Mouse (Mus musculus): Measurements from ENCODE around the gene Mob3a. TPM values are rescaled to one million over a fixed set of nuclear protein-coding genes. Genes with fewer than 3 reads are reported as not detected.

The Mob3a gene
- polyA plus RNA-seq, 1 experiment from 2014 or later, result 43.2 TPM

GRCm38 (mm10) chr10:80665981-80666733, 35.6 kb downstream of the Mob3a start:
- Histone ChIP-seq H3K27me3 (ENCODE audit: insufficient read depth, low read length) (no peaks in the 10 kb centered on the region), H3K4me1 (ENCODE audit: insufficient read depth, low read length) (peaks cover 40% of the 10 kb centered on the region), H3K9ac (replicated peaks; ENCODE audit: low read length) (0 out of 2 replicates have a peak overlapping the region, but pooled peaks have one; percentile 8), H3K9me3 (ENCODE audit: low read length) (no peaks in the 10 kb centered on the region), H3K4me2 (replicated peaks; ENCODE audit: low read depth, low read length) (no peak overlapping the region), H3K36me3 (ENCODE audit: insufficient read depth, low read length) (peaks cover 53% of the 10 kb centered on the region), H3K27ac (ENCODE audit: low read length) (peak overlapping the region; percentile 93), H3K4me3 (ENCODE audit: low read length) (no peak overlapping the region)
- WGBS, result 58% methylated on average over 10 of the region's 10 CpGs
- no peak for ATAC-seq (ENCODE audit: low FRiP score, low TSS enrichment)

DNA sequence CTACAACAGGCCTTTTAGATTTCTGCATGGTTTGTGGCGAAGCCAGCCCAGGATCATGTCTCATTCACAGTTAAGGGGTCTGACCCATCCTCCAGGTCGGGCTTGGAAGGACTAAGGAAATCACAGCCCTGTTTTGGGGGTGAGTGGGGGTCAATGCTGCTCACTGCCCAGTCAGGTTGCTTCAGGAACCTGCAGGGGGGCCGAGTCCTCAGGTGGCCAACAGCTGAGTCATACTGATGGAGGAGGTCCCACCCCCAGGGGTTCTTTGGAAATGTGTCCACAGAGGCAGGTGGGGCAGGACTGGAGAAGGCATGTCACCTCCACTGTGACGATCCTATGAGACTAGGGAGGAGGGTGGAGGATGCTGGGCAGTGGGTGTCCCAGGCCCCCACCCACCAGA, 36.3 kb downstream of the Mob3a start:
- H3K9me3 ChIP-seq (ENCODE audit: low read length), result no peaks in the 10 kb centered on the region
- H3K4me3 ChIP-seq (ENCODE audit: low read length), result no peak overlapping the region
- WGBS, result 45% methylated on average over 4 of the region's 4 CpGs
- no peak for ATAC-seq (ENCODE audit: low FRiP score, low TSS enrichment)
- H3K4me1 ChIP-seq (ENCODE audit: insufficient read depth, low read length), result peaks cover 40% of the 10 kb centered on the region
- H3K4me2 ChIP-seq (replicated peaks; ENCODE audit: low read depth, low read length), result peak overlapping the region; percentile 46
- H3K27me3 ChIP-seq (ENCODE audit: insufficient read depth, low read length), result no peaks in the 10 kb centered on the region
- H3K36me3 ChIP-seq (ENCODE audit: insufficient read depth, low read length), result peaks cover 48% of the 10 kb centered on the region
- H3K27ac ChIP-seq (ENCODE audit: low read length), result peak overlapping the region; percentile 93
- peak overlapping the region; percentile 51 for H3K9ac ChIP-seq (replicated peaks; ENCODE audit: low read length)

DNA sequence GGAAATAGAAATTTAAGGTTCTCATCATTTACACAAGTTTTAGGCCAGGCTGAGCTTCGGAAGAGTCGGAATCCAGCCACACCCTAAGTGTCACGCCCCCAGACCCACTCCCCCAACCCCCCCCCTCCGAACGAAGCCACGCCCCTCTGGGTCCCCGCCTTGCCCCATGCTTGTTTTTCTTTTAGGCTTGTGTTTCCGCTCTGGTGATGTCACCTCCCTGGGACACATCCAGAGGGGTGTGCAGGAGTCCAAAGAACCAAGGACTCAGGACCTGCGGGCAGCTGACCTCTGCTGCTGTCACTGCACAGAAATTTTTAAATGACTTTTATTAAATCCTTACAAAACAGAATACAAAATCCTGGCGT, 36.8 kb downstream of the Mob3a start:
- H3K4me2 ChIP-seq (replicated peaks; ENCODE audit: low read depth, low read length), result peak overlapping the region; percentile 46
- WGBS, result 3% methylated on average over 10 of the region's 10 CpGs
- no peaks in the 10 kb centered on the region for H3K9me3 ChIP-seq (ENCODE audit: low read length)
- peaks cover 40% of the 10 kb centered on the region for H3K4me1 ChIP-seq (ENCODE audit: insufficient read depth, low read length)
- peaks cover 43% of the 10 kb centered on the region for H3K36me3 ChIP-seq (ENCODE audit: insufficient read depth, low read length)
- H3K27ac ChIP-seq (ENCODE audit: low read length), result peak overlapping the region; percentile 93
- peak; percentile 73 for ATAC-seq (ENCODE audit: low FRiP score, low TSS enrichment)
- H3K4me3 ChIP-seq (ENCODE audit: low read length), result peak overlapping the region; percentile 15; the same call in 1 of the 2 replicates
- H3K27me3 ChIP-seq (ENCODE audit: insufficient read depth, low read length), result no peaks in the 10 kb centered on the region
- peak overlapping the region; percentile 57 for H3K9ac ChIP-seq (replicated peaks; ENCODE audit: low read length)

GRCm38 (mm10) chr10:80664197-80665015, 37.4 kb downstream of the Mob3a start:
- Histone ChIP-seq H3K4me1 (ENCODE audit: insufficient read depth, low read length) (peaks cover 40% of the 10 kb centered on the region), H3K27me3 (ENCODE audit: insufficient read depth, low read length) (no peaks in the 10 kb centered on the region), H3K4me3 (ENCODE audit: low read length) (peak overlapping the region; percentile 15; the same call in 1 of the 2 replicates), H3K9me3 (ENCODE audit: low read length) (no peaks in the 10 kb centered on the region), H3K27ac (ENCODE audit: low read length) (peak overlapping the region; percentile 93), H3K36me3 (ENCODE audit: insufficient read depth, low read length) (peaks cover 37% of the 10 kb centered on the region), H3K9ac (replicated peaks; ENCODE audit: low read length) (peak overlapping the region; percentile 57), H3K4me2 (replicated peaks; ENCODE audit: low read depth, low read length) (peak overlapping the region; percentile 46)
- peak; percentile 60 for ATAC-seq (ENCODE audit: low FRiP score, low TSS enrichment)
- 11% methylated on average over 16 of the region's 16 CpGs for WGBS

GRCm38 (mm10) chr10:80663485-80664196, 38.1 kb downstream of the Mob3a start:
- H3K4me1 ChIP-seq (ENCODE audit: insufficient read depth, low read length), result peaks cover 45% of the 10 kb centered on the region
- no peak overlapping the region for H3K9ac ChIP-seq (replicated peaks; ENCODE audit: low read length)
- no peak overlapping the region for H3K4me2 ChIP-seq (replicated peaks; ENCODE audit: low read depth, low read length)
- no peaks in the 10 kb centered on the region for H3K9me3 ChIP-seq (ENCODE audit: low read length)
- peak overlapping the region; percentile 93 for H3K27ac ChIP-seq (ENCODE audit: low read length)
- H3K36me3 ChIP-seq (ENCODE audit: insufficient read depth, low read length), result peaks cover 30% of the 10 kb centered on the region
- WGBS, result 22% methylated on average over 5 of the region's 5 CpGs
- no peaks in the 10 kb centered on the region for H3K27me3 ChIP-seq (ENCODE audit: insufficient read depth, low read length)
- H3K4me3 ChIP-seq (ENCODE audit: low read length), result no peak overlapping the region
- no peak for ATAC-seq (ENCODE audit: low FRiP score, low TSS enrichment)

GRCm38 (mm10) chr10:80661149-80661548, 40.6 kb downstream of the Mob3a start:
- Histone ChIP-seq H3K27ac (ENCODE audit: low read length) (no peak overlapping the region), H3K4me1 (ENCODE audit: insufficient read depth, low read length) (peaks cover 48% of the 10 kb centered on the region), H3K9ac (replicated peaks; ENCODE audit: low read length) (no peak overlapping the region), H3K4me3 (ENCODE audit: low read length) (no peak overlapping the region), H3K9me3 (ENCODE audit: low read length) (no peaks in the 10 kb centered on the region), H3K4me2 (replicated peaks; ENCODE audit: low read depth, low read length) (no peak overlapping the region), H3K27me3 (ENCODE audit: insufficient read depth, low read length) (no peaks in the 10 kb centered on the region), H3K36me3 (ENCODE audit: insufficient read depth, low read length) (peaks cover 5% of the 10 kb centered on the region; the same call in 1 of the 2 replicates)
- WGBS, result 37% methylated on average over 5 of the region's 5 CpGs
- no peak for ATAC-seq (ENCODE audit: low FRiP score, low TSS enrichment)

DNA sequence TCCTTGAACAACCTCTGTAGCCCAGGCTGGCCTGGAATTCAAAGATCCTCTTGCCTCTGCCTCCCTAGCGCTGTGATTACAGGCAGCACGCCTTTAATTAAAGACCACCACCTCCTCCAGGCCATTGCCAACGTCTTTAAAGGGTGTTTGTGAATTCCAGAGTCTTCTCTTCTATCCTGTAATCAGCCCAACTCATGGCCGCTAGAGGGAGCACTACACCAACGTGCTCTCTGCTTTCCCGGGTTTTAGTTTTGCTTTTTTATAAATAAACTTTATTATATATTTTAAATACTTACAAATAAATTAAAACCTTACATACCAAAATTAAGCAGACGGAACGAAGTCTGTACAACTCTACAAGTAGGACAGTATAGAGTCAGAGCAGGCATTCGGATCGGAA, 42.6 kb downstream of the Mob3a start:
- Histone ChIP-seq H3K36me3 (ENCODE audit: insufficient read depth, low read length) (no peaks in the 10 kb centered on the region), H3K27ac (ENCODE audit: low read length) (peak overlapping the region; percentile 37; the same call in 1 of the 2 replicates), H3K4me3 (ENCODE audit: low read length) (peak overlapping the region; percentile 26), H3K27me3 (ENCODE audit: insufficient read depth, low read length) (no peaks in the 10 kb centered on the region), H3K9me3 (ENCODE audit: low read length) (no peaks in the 10 kb centered on the region), H3K4me1 (ENCODE audit: insufficient read depth, low read length) (peaks cover 44% of the 10 kb centered on the region), H3K9ac (replicated peaks; ENCODE audit: low read length) (peak overlapping the region; percentile 51), H3K4me2 (replicated peaks; ENCODE audit: low read depth, low read length) (peak overlapping the region; percentile 31)
- ATAC-seq (ENCODE audit: low FRiP score, low TSS enrichment), result no peak
- 14% methylated on average over 10 of the region's 10 CpGs for WGBS

- Histone ChIP-seq H3K4me3 (ENCODE audit: low read length) (no peak overlapping the region), H3K27ac (ENCODE audit: low read length) (peak overlapping the region; percentile 37; the same call in 1 of the 2 replicates), H3K27me3 (ENCODE audit: insufficient read depth, low read length) (no peaks in the 10 kb centered on the region), H3K9ac (replicated peaks; ENCODE audit: low read length) (peak overlapping the region; percentile 51), H3K4me2 (replicated peaks; ENCODE audit: low read depth, low read length) (0 out of 2 replicates have a peak overlapping the region, but pooled peaks have one; percentile 31), H3K9me3 (ENCODE audit: low read length) (no peaks in the 10 kb centered on the region), H3K4me1 (ENCODE audit: insufficient read depth, low read length) (peaks cover 42% of the 10 kb centered on the region), H3K36me3 (ENCODE audit: insufficient read depth, low read length) (no peaks in the 10 kb centered on the region)
- WGBS, result 58% methylated on average over 4 of the region's 4 CpGs
- no peak for ATAC-seq (ENCODE audit: low FRiP score, low TSS enrichment)
Observed at GRCm38 (mm10) chr10:80658841-80659202, 43.0 kb downstream of the Mob3a start.

- Histone ChIP-seq H3K4me1 (ENCODE audit: insufficient read depth, low read length) (peaks cover 37% of the 10 kb centered on the region), H3K36me3 (ENCODE audit: insufficient read depth, low read length) (no peaks in the 10 kb centered on the region), H3K9me3 (ENCODE audit: low read length) (no peaks in the 10 kb centered on the region), H3K27ac (ENCODE audit: low read length) (no peak overlapping the region), H3K9ac (replicated peaks; ENCODE audit: low read length) (peak overlapping the region; percentile 51; the same call in 1 of the 2 replicates), H3K4me2 (replicated peaks; ENCODE audit: low read depth, low read length) (no peak overlapping the region), H3K27me3 (ENCODE audit: insufficient read depth, low read length) (no peaks in the 10 kb centered on the region), H3K4me3 (ENCODE audit: low read length) (no peak overlapping the region)
- no peak for ATAC-seq (ENCODE audit: low FRiP score, low TSS enrichment)
- WGBS, result 85% methylated on average over 14 of the region's 14 CpGs
Observed at GRCm38 (mm10) chr10:80658194-80658840, 43.5 kb downstream of the Mob3a start.
